Mouse (Mus musculus) large intestine, adult 2 months (tissue): Measurements from ENCODE around the gene Zswim1. TPM values are rescaled to one million over a fixed set of nuclear protein-coding genes. Genes with fewer than 3 reads are reported as not detected.
"Not testable (repeated sequence)": the region's sequence is repeated elsewhere in the genome, so short reads cannot be mapped to it uniquely, and the experiment has no call there.

Experiments
- DNase-seq: peaks from one replicate; pipeline ENCODE4 v3.0.0-alpha.2; 2012; ENCODE audit warnings: low read depth, low spot score
- WGBS: fragments of 180-500 bp; shearing (Covaris S2); methylation state at CpG from one replicate; pipeline ENCODE4 v1.1.7; 2018; 5-methylcytosine and 5-hydroxymethylcytosine counted together
- polyA plus RNA-seq: library from polyadenylated mRNA; depleted of rRNA; stranded (reverse); fragments of >200 nt; gene quantifications from 2 replicates; pipeline ENCODE4 v1.2.3, GENCODE M21; 2012

The Zswim1 gene
- polyA plus RNA-seq, 1 experiment = 8.1 TPM

- WGBS = 84% methylated on average over 4 of the region's 4 CpGs
- DNase-seq = no peak
Observed at GRCm38 (mm10) chr2:164823969-164824368, 1.5 kb downstream of the Zswim1 start.

DNA sequence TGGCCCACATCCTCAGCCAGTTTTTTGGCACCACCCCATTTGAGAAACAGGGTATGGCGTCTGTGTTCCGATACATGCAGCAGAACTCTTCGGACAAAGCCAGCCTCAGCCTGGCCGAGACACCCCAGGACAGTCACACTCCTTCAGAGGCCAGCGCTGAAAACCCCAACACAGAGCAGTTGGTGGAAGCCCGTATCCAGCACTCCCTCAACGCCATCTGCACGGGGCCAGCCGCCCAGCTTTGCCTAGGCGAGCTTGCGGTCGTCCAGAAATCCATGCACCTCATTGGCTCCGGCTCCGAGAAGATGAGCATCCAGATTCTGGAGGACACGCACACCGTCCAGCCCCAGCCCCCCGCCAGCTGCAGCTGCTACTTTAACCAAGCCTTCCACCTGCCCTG, 3.0 kb downstream of the Zswim1 start:
- DNase-seq = no peak

DNA sequence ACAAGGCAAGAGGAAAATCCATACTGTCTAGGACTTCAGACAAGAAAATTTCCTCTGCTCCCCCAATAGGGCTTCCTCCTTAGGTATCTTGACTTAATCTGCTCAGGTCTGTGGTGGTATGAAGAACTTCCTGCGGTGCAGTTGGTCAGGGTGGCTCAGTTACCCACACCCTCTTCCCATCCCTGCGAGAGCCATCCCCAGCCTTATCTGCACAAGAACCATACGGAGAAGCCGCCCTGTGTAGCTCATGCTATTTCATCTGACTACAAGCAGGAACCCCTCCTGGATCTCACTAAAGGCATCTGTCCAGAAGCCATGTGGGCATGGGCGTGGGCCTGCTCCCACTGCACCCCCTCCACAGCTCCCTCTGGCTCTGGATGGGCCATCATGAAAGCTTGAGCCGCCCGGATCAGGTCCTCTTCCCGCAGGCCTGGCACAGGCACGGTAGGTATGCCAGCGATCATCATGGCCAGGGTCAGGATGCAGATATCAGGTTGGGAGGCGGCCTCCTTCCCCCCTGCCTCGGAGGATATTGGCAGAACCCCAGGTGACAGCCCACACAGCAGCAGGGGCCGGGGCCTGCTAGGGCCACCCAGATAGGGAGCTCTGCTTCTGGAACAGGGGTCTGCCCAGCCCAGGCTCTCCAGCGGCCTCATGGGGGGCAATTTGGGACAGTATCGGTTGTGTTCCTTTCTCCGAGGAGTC, 4.8 kb downstream of the Zswim1 start:
- no peak for DNase-seq
- 88% methylated on average over 16 of the region's 16 CpGs for WGBS

More for the DNA sequence above, 3.0 kb downstream of the Zswim1 start:
- 97% methylated on average over 17 of the region's 17 CpGs for WGBS

DNA sequence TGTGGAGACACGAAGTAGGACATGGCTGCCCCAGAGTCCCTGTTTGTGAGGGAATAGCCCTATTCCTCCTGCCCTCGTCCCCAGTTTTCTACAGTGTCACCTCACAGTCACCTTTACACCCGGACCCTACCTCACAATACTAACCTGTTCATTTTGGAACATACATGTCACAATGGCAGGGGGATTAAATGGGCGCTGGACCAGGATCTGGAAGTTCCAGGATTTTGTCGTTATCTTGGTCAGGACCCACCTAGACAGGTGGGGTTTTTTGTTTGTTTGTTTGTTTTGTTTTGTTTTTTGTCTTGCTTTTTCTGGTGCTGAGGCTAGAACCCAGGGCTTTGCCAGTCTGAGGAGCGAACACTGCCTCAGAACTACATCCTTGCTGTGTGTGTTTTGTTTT, 6.0 kb downstream of the Zswim1 start, which contains the start of gene Spata25:
Gene Spata25, minus strand, starts transcription at position 101 of the 400 bp plus-strand sequence.
- 84% methylated on average over 6 of the region's 6 CpGs for WGBS

DNA sequence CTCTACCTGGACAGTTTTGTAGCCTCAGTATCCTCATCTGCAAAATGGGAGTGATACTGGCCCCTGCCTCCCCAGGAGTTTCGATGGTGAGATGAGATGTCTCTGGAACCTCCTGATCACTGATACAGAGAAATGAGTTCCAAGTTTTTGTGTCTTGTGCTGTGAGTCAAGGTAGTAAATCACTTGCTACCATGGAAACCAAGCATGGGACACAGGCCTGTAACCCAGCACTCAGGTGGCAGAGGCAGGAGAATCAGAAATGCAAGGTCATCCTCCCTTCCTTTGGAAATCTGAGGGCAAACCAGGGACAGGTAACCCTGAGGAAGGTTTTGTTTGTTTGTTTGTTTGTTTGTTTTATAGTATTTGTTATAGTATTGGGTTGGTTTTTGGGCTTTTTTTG, 6.6 kb downstream of the Zswim1 start:
- no peak for DNase-seq
- 93% methylated on average over 1 of the region's 1 CpGs for WGBS

More for the DNA sequence above, 6.0 kb downstream of the Zswim1 start, which contains the start of gene Spata25:
- no peak for DNase-seq

- WGBS = 74% methylated on average over 10 of the region's 10 CpGs
- no peak for DNase-seq
Observed at GRCm38 (mm10) chr2:164831029-164831428, 8.5 kb downstream of the Zswim1 start.

DNA sequence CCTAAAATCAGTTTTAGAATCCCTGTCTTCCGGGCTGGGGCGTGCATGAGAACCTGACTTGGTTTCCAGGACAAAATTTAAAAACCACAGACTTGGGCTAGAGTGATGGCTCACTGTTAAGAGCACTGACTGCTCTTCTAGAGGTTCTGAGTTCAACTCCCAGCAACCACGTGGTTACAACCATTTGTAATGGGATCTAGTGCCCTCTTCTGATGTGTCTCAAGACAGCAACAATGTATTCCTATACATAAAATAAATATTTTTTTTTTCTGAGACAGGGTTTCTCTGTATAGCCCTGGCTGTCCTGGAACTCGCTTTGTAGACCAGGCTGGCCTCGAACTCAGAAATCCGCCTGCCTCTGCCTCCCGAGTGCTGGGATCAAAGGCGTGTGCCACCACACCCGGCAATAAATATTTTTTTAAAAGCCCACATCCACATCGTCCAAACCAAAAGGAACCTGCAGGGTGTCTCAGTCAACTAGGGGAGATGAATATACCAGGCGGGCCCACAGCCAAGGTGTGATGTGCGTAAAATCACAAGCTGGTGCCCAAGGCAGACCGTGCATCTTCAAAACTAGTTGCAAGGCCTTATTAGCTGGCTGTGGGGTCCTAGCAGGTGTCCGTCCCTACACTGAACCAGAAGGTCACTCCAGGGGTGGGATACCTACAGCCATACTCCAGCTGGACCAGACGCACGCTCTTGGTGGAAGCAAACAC, 9.7 kb downstream of the Zswim1 start:
- WGBS = 44% methylated on average over 16 of the region's 16 CpGs
- DNase-seq = no peak

DNA sequence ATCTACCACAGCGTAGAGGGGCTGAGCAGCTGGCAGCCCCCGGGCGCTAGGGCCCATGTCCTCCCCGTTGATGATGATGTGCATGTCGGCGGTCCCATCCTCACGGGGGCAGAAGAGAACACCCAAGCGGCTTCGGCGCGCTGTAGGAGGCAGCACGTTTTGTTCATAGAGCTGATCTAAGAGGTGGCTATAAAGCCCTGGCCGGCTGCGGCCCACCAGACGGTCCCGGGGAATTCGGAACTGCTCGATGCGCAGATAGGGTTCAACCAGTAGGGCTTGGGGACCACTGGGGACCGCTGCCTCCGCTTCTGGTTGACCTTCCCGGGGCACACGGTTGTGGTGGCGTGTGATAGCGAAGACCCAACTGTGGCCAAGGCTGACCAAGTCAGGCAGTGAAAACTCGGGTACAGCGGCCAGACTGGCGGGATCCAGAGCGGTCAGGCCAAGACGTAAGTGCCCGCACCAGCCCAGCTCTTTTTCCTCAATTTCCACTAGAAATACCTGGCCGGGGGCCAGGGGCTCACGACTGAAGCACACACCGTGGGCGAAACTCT, 10.3 kb downstream of the Zswim1 start, which contains the start of gene Ctsa:
Gene Ctsa, plus strand, starts transcription at position 126 of the 554 bp plus-strand sequence.
- no peak for DNase-seq
- under 1% methylated on average over 35 of the region's 35 CpGs for WGBS

GRCm38 (mm10) chr2:164833314-164833959, 11.0 kb downstream of the Zswim1 start, which contains the start of gene Neurl2:
TSS of gene Neurl2 (minus strand) at chr2:164833456.
- peak; percentile 73 for DNase-seq
- under 1% methylated on average over 31 of the region's 31 CpGs for WGBS

- WGBS = 34% methylated on average over 8 of the region's 8 CpGs
- no peak for DNase-seq
Observed at GRCm38 (mm10) chr2:164834531-164834930, 12.0 kb downstream of the Zswim1 start.

DNA sequence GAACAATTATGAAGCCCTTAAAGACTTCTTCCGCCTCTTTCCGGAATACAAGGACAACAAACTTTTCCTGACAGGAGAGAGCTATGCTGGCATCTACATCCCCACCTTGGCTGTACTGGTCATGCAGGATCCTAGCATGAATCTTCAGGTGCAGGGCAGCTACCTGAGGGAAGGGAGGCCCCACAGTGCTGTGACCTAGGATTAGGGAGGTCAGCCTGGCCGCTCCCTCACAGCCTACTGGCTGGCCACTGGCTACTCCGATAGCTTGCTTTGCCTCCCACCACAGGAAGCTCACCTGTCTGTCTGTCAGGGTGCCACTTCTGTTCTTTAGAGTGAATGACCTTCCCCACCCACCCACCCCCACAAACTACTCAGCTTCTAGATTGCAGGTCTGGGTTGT, 12.7 kb downstream of the Zswim1 start:
- WGBS = 97% methylated on average over 4 of the region's 4 CpGs

GRCm38 (mm10) chr2:164845782-164846181, 23.3 kb downstream of the Zswim1 start:
- WGBS = 56% methylated on average over 3 of the region's 3 CpGs
- DNase-seq = no peak

More for the DNA sequence above, 12.7 kb downstream of the Zswim1 start:
- DNase-seq = no peak

GRCm38 (mm10) chr2:164850061-164850460, 27.6 kb downstream of the Zswim1 start:
- DNase-seq = no peak
- 79% methylated on average over 8 of the region's 8 CpGs for WGBS

GRCm38 (mm10) chr2:164855572-164855971, 33.1 kb downstream of the Zswim1 start:
- not testable (repeated sequence) for DNase-seq
- 76% methylated on average over 5 of the region's 5 CpGs for WGBS

- DNase-seq = no peak
Observed at GRCm38 (mm10) chr2:164856309-164857100, 34.0 kb downstream of the Zswim1 start.

GRCm38 (mm10) chr2:164857101-164857821, 34.8 kb downstream of the Zswim1 start, which contains the start of gene Pltp:
TSS of gene Pltp (minus strand) at chr2:164857711.
- 2% methylated on average over 46 of the region's 47 CpGs for WGBS
- no peak for DNase-seq

More at GRCm38 (mm10) chr2:164856309-164857100, 34.0 kb downstream of the Zswim1 start:
- 2% methylated on average over 42 of the region's 42 CpGs for WGBS

DNA sequence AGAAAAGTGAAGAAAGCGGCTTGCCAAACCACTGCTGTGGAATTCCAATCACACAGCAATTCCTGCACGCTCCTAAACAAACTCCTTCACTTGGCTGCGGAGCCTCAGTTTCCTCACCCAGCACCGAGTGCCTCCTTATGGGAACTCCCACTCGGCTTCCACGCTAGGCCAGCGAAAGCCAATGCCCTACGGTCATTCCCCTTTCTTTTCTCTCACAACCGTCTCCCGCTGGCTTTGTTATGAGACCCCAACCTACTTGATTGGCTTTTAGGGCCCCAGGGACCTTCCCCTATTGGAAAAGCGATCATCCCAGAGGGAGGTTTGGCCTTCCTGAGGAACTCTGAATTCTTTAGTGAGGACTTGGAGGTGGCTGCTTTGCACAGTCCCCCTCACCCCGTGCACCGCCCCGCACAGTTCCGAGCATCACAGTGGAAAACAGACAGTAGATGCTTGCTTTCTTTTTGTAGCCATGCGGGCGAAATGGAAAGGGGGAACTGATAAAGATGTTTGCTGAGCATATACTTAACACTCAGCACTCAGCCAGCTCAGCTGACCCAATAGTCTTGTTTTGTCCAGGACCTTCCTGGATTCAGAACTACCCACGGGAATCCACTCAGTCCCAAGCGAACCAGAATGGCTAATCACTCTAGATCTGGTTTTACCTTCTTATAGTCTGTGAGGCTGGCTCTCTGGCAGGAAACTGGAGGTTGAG, 35.5 kb downstream of the Zswim1 start:
- WGBS = 32% methylated on average over 19 of the region's 19 CpGs
- DNase-seq = no peak

DNA sequence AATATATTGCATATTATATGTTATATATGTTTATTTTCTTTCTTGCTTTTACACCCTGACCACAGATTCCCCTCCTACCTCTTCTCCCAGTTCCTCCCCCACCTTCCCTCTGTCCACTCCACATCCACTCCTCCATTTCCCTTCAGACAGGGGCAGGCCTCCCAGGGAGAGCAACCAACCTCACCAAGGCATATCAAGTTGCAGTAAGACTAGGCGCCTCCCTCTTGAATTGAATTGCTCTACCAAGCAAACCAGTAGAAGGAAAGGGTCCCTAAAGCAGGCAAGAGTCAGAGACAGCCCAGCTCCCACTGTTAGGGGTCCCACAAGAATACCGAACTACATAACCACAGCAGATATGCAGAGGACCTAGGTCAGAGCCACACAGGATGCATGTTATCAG, 36.7 kb downstream of the Zswim1 start:
- DNase-seq = no peak
- WGBS = 75% methylated on average over 2 of the region's 2 CpGs
